Mouse (Mus musculus) ES-E14 (cell line): ENCODE measurements at regions not wholly inside any gene's neighbourhood (a gene's known extent, or its start where the extent isn't known, plus 50 kb on each side); places are given as distances from the start of the nearest gene placed in this dataset.

Experiments
- DNase-seq: peaks from one replicate; pipeline ENCODE4 v3.0.0-alpha.2; 2013; ENCODE audit warnings: low read depth, low spot score
- H3K27ac ChIP-seq: 2 replicates; pipeline ENCODE4 v1.5.1; 2012; ENCODE audit warnings: low read depth, mild to moderate bottlenecking, low read length, moderate library complexity, mixed read lengths; ENCODE audit not compliant: poor library complexity, insufficient read depth, severe bottlenecking
- H3K36me3 ChIP-seq: 2 replicates; pipeline ENCODE4 v1.6.1; 2012; ENCODE audit warnings: mild to moderate bottlenecking, low read length, moderate library complexity, mixed read lengths; ENCODE audit not compliant: control insufficient read depth, poor library complexity, insufficient read depth, severe bottlenecking
- H3K4me1 ChIP-seq, 2 experiments: fragments of 150-350 bp in 1 of 2; sonication (generic) in 1 of 2; 2 replicates each; pipeline ENCODE4 v1.6.1; 2012; ENCODE audit warnings: low read length in 2 of 2, mild to moderate bottlenecking in 1 of 2, mixed read lengths in 1 of 2; ENCODE audit not compliant: control insufficient read depth in 2 of 2, insufficient read depth in 2 of 2, poor library complexity in 1 of 2
- H3K4me3 ChIP-seq, 2 experiments: fragments of 150-350 bp in 1 of 2; sonication (generic) in 1 of 2; 2 replicates each; pipeline ENCODE4 v1.5.1; 2012; ENCODE audit warnings: low read length in 2 of 2, low read depth in 1 of 2, mild to moderate bottlenecking in 1 of 2, mixed read lengths in 1 of 2; ENCODE audit not compliant: insufficient read depth in 1 of 2, poor library complexity in 1 of 2, severe bottlenecking in 1 of 2
- H3K9ac ChIP-seq: 2 replicates; pipeline ENCODE4 v1.6.1; 2012; ENCODE audit warnings: low read depth, mild to moderate bottlenecking, low read length, mixed read lengths; ENCODE audit not compliant: poor library complexity, insufficient read depth, severe bottlenecking
- H3K9me3 ChIP-seq: fragments of 150-350 bp; sonication (generic); 2 replicates; pipeline ENCODE4 v1.6.1; 2012; ENCODE audit warnings: low read depth, mild to moderate bottlenecking, low read length; ENCODE audit not compliant: control insufficient read depth, insufficient read depth
- CHD2 ChIP-seq: IDR thresholded peaks from 2 replicates; pipeline ENCODE4 v1.6.1; 2014; ENCODE audit warnings: mild to moderate bottlenecking, low read depth, low read length, inconsistent platforms
- HCFC1 ChIP-seq: IDR thresholded peaks from 2 replicates; pipeline ENCODE4 v1.6.1; 2012; ENCODE audit warnings: low read length, inconsistent platforms, borderline replicate concordance; ENCODE audit not compliant: insufficient read depth
- MAFK ChIP-seq: IDR thresholded peaks from 2 replicates; pipeline ENCODE4 v1.6.1; 2014; ENCODE audit warnings: mild to moderate bottlenecking, low read depth, low read length, inconsistent platforms; ENCODE audit not compliant: insufficient read depth
- ZC3H11A ChIP-seq: IDR thresholded peaks from 2 replicates; pipeline ENCODE4 v1.6.1; 2012; ENCODE audit warnings: low read depth, mild to moderate bottlenecking, inconsistent platforms, low read length, borderline replicate concordance
- ZNF384 ChIP-seq: IDR thresholded peaks from 2 replicates; pipeline ENCODE4 v1.6.1; 2012; ENCODE audit warnings: low read depth, low read length, inconsistent platforms
- in situ Hi-C, 2 experiments: fragments of 600-800 bp; cut with MboI; formaldehyde crosslinking; loops; one replicate each; pipeline ENCODE4 v1.15.1; 2025; ENCODE audit warnings: low sequenced_read_pairs in 2 of 2, inconsistent platforms in 1 of 2; ENCODE audit not compliant: unreplicated experiment in 2 of 2

GRCm38 (mm10) chr4:89419507-89419906, 108.7 kb upstream of the Cdkn2b start:
- no peak for DNase-seq
- in situ Hi-C loops, result no loop called here
- H3K4me3 ChIP-seq, result no peak overlapping the region
- TF ChIP-seq CHD2, result no peak
- TF ChIP-seq HCFC1, result no peak
- H3K36me3 ChIP-seq, result no peaks in the 10 kb centered on the region
- no peak overlapping the region for H3K27ac ChIP-seq
- H3K4me1 ChIP-seq, result no peaks in the 10 kb centered on the region
- no peaks in the 10 kb centered on the region for H3K9me3 ChIP-seq
- H3K9ac ChIP-seq, result no peak overlapping the region

GRCm38 (mm10) chr4:89405624-89406167, 94.9 kb upstream of the Cdkn2b start:
- no peak overlapping the region for H3K4me3 ChIP-seq
- H3K36me3 ChIP-seq, result no peaks in the 10 kb centered on the region
- H3K27ac ChIP-seq, result no peak overlapping the region
- no peaks in the 10 kb centered on the region for H3K9me3 ChIP-seq
- no peak for TF ChIP-seq HCFC1
- no peak for TF ChIP-seq ZNF384
- no peak for TF ChIP-seq CHD2
- H3K4me1 ChIP-seq, result no peaks in the 10 kb centered on the region
- no peak overlapping the region for H3K9ac ChIP-seq
- no peak for DNase-seq
- in situ Hi-C loops, result no loop called here

- Histone ChIP-seq H3K9ac (no peak overlapping the region), H3K36me3 (no peaks in the 10 kb centered on the region), H3K4me3 (no peak overlapping the region), H3K4me1 (no peaks in the 10 kb centered on the region), H3K27ac (no peak overlapping the region), H3K9me3 (no peaks in the 10 kb centered on the region)
- no peak for TF ChIP-seq ZNF384
- no peak for TF ChIP-seq ZC3H11A
- no peak for TF ChIP-seq MAFK
- no peak for TF ChIP-seq HCFC1
- no peak for TF ChIP-seq CHD2
- no peak for DNase-seq
- in situ Hi-C loops, result no loop called here
Measured at GRCm38 (mm10) chr4:89403151-89403550, 92.3 kb upstream of the Cdkn2b start.

- H3K4me1 ChIP-seq, result no peaks in the 10 kb centered on the region
- no peaks in the 10 kb centered on the region for H3K9me3 ChIP-seq
- no peaks in the 10 kb centered on the region for H3K36me3 ChIP-seq
- H3K4me3 ChIP-seq, result no peak overlapping the region
- in situ Hi-C loops, result no loop called here
- H3K9ac ChIP-seq, result no peak overlapping the region
- TF ChIP-seq MAFK, result no peak
- no peak for TF ChIP-seq ZNF384
- TF ChIP-seq ZC3H11A, result no peak
- TF ChIP-seq CHD2, result no peak
- no peak for TF ChIP-seq HCFC1
- no peak for DNase-seq
- H3K27ac ChIP-seq, result no peak overlapping the region
Measured at GRCm38 (mm10) chr4:89402324-89402723, 91.5 kb upstream of the Cdkn2b start.

- Histone ChIP-seq H3K4me1 (no peaks in the 10 kb centered on the region), H3K27ac (no peak overlapping the region), H3K9ac (no peak overlapping the region), H3K9me3 (no peaks in the 10 kb centered on the region), H3K4me3 (no peak overlapping the region), H3K36me3 (no peaks in the 10 kb centered on the region)
- in situ Hi-C loops, result no loop called here
- no peak for TF ChIP-seq HCFC1
- TF ChIP-seq ZC3H11A, result no peak
- no peak for TF ChIP-seq ZNF384
- no peak for TF ChIP-seq CHD2
- TF ChIP-seq MAFK, result no peak
- no peak for DNase-seq
Measured at GRCm38 (mm10) chr4:89401696-89402095, 90.9 kb upstream of the Cdkn2b start.
